Mouse (Mus musculus): ENCODE results near the gene Gdf3. TPM values are rescaled to one million over a fixed set of nuclear protein-coding genes. Genes with fewer than 3 reads are reported as not detected.
"Not testable (repeated sequence)": the region's sequence is repeated elsewhere in the genome, so short reads cannot be mapped to it uniquely, and the experiment has no call there.

The Gdf3 gene
- total RNA-seq (2022) = not detected

- no peak for DNase-seq (ENCODE audit: low spot score in 2 of 2)
Measured at GRCm38 (mm10) chr6:122609771-122610170, at the start of gene Gdf3. Gene Gdf3, minus strand, starts transcription at chr6:122610087.

- DNase-seq (ENCODE audit: low spot score in 2 of 2) = no peak
Measured at GRCm38 (mm10) chr6:122659567-122659966, 49.7 kb upstream of the Gdf3 start.

- DNase-seq (ENCODE audit: low spot score in 2 of 2) = no peak
Measured at GRCm38 (mm10) chr6:122657630-122658029, 47.7 kb upstream of the Gdf3 start.

- no peak for DNase-seq (ENCODE audit: low spot score in 2 of 2)
Measured at GRCm38 (mm10) chr6:122654301-122654700, 44.4 kb upstream of the Gdf3 start.

- DNase-seq (ENCODE audit: low spot score in 2 of 2) = no peak
Measured at GRCm38 (mm10) chr6:122650398-122650980, 40.6 kb upstream of the Gdf3 start.

- DNase-seq (ENCODE audit: low spot score in 2 of 2) = no peak
Measured at GRCm38 (mm10) chr6:122649903-122650302, 40.0 kb upstream of the Gdf3 start.

- not testable (repeated sequence) for DNase-seq (ENCODE audit: low spot score in 2 of 2)
Measured at GRCm38 (mm10) chr6:122644196-122644595, 34.3 kb upstream of the Gdf3 start.

GRCm38 (mm10) chr6:122637566-122637965 is 27.7 kb upstream of the Gdf3 start:
- not testable (repeated sequence) for DNase-seq (ENCODE audit: low spot score in 2 of 2)

GRCm38 (mm10) chr6:122636666-122637065 is 26.8 kb upstream of the Gdf3 start:
- no peak for DNase-seq (ENCODE audit: low spot score in 2 of 2)

GRCm38 (mm10) chr6:122635315-122635714 is 25.4 kb upstream of the Gdf3 start:
- DNase-seq (ENCODE audit: low spot score in 2 of 2) = no peak

GRCm38 (mm10) chr6:122633411-122633810 is 23.5 kb upstream of the Gdf3 start:
- DNase-seq (ENCODE audit: low spot score in 2 of 2) = no peak

- DNase-seq (ENCODE audit: low spot score in 2 of 2) = no peak
Measured at GRCm38 (mm10) chr6:122627469-122628108, 17.7 kb upstream of the Gdf3 start.

- DNase-seq (ENCODE audit: low spot score in 2 of 2) = no peak
Measured at GRCm38 (mm10) chr6:122626110-122626509, 16.2 kb upstream of the Gdf3 start, which contains the start of gene Dppa3. Gene Dppa3, plus strand, starts transcription at chr6:122626410.

GRCm38 (mm10) chr6:122625156-122625555 is 15.3 kb upstream of the Gdf3 start:
- DNase-seq (ENCODE audit: low spot score in 2 of 2) = no peak

GRCm38 (mm10) chr6:122624480-122624879 is 14.6 kb upstream of the Gdf3 start:
- DNase-seq (ENCODE audit: low spot score in 2 of 2) = no peak

- DNase-seq (ENCODE audit: low spot score in 2 of 2) = no peak
Measured at GRCm38 (mm10) chr6:122621066-122621465, 11.2 kb upstream of the Gdf3 start.

- no peak for DNase-seq (ENCODE audit: low spot score in 2 of 2)
Measured at GRCm38 (mm10) chr6:122616022-122616421, 6.1 kb upstream of the Gdf3 start.

GRCm38 (mm10) chr6:122614047-122614446 is 4.2 kb upstream of the Gdf3 start:
- DNase-seq (ENCODE audit: low spot score in 2 of 2) = no peak

GRCm38 (mm10) chr6:122612426-122612825 is 2.5 kb upstream of the Gdf3 start:
- DNase-seq (ENCODE audit: low spot score in 2 of 2) = no peak

- DNase-seq (ENCODE audit: low spot score in 2 of 2) = no peak
Measured at GRCm38 (mm10) chr6:122609377-122609728, 534 bp downstream of the Gdf3 start.

- no peak for DNase-seq (ENCODE audit: low spot score in 2 of 2)
Measured at GRCm38 (mm10) chr6:122608434-122609376, 1.2 kb downstream of the Gdf3 start.

- DNase-seq (ENCODE audit: low spot score in 2 of 2) = no peak
Measured at GRCm38 (mm10) chr6:122607700-122608099, 2.2 kb downstream of the Gdf3 start.

Measured in gastrocnemius, adult 8-10 months (tissue).